Mouse (Mus musculus) midbrain, embryonic 15.5 days (tissue): ENCODE results near the gene Rptor. TPM values are rescaled to one million over a fixed set of nuclear protein-coding genes. Genes with fewer than 3 reads are reported as not detected.

Source experiments
- ATAC-seq: fragments of 200-750 bp; cut with Nextera tagmentation; replicated peaks from 2 replicates; pipeline ENCODE4 v1.8.0; 2017; ENCODE audit warnings: moderate TSS enrichment
- H3K27ac ChIP-seq: fragments of 300-500 bp; sonication (generic); 2 replicates; pipeline ENCODE4 v1.5.1; 2015; ENCODE audit warnings: mild to moderate bottlenecking, inconsistent platforms
- H3K27me3 ChIP-seq: fragments of 300-500 bp; sonication (generic); replicated peaks from 2 replicates; pipeline ENCODE4 v1.6.1; 2015; ENCODE audit warnings: inconsistent platforms
- H3K36me3 ChIP-seq: fragments of 300-500 bp; sonication (generic); replicated peaks from 2 replicates; pipeline ENCODE4 v1.6.1; 2015; ENCODE audit warnings: inconsistent platforms
- H3K4me1 ChIP-seq: fragments of 300-500 bp; sonication (generic); 2 replicates; pipeline ENCODE4 v1.6.1; 2015; ENCODE audit warnings: inconsistent platforms
- H3K4me2 ChIP-seq: fragments of 300-500 bp; sonication (generic); 2 replicates; pipeline ENCODE4 v1.6.1; 2015; ENCODE audit warnings: inconsistent platforms, mild to moderate bottlenecking, moderate library complexity
- H3K4me3 ChIP-seq: fragments of 300-500 bp; sonication (generic); 2 replicates; pipeline ENCODE4 v1.5.1; 2015; ENCODE audit warnings: mild to moderate bottlenecking, inconsistent platforms
- H3K9ac ChIP-seq: fragments of 300-500 bp; sonication (generic); 2 replicates; pipeline ENCODE4 v1.6.1; 2015; ENCODE audit warnings: mild to moderate bottlenecking, inconsistent platforms
- H3K9me3 ChIP-seq: fragments of 300-500 bp; sonication (generic); 2 replicates; pipeline ENCODE4 v1.6.1; 2016; ENCODE audit warnings: inconsistent platforms
- WGBS: fragments of 180-500 bp; shearing (Covaris S2); methylation state at CpG from one replicate; pipeline ENCODE4 v1.1.7; 2015; ENCODE audit warnings: mixed read lengths; 5-methylcytosine and 5-hydroxymethylcytosine counted together
- polyA plus RNA-seq: library from polyadenylated mRNA; unstranded; fragments of >200 nt; fragmentation: Nextera tagmentation; extraction: Ambion mirVana; gene quantifications from 2 replicates; pipeline ENCODE4 v1.2.1, GENCODE M21; 2015

Rptor gene
- polyA plus RNA-seq, 1 experiment from 2014 or later = 13.1 TPM

GRCm38 (mm10) chr11:119802947-119803346 lies 200.2 kb downstream of the Rptor start:
- H3K4me1 ChIP-seq = peaks cover 17% of the 10 kb centered on the region
- H3K36me3 ChIP-seq = no peaks in the 10 kb centered on the region
- WGBS = 48% methylated on average over 7 of the region's 7 CpGs
- no peaks in the 10 kb centered on the region for H3K27me3 ChIP-seq
- ATAC-seq = no peak
- H3K27ac ChIP-seq = no peak overlapping the region
- no peak overlapping the region for H3K4me3 ChIP-seq
- no peak overlapping the region for H3K9ac ChIP-seq
- no peaks in the 10 kb centered on the region for H3K9me3 ChIP-seq
- H3K4me2 ChIP-seq = no peak overlapping the region

GRCm38 (mm10) chr11:119804392-119804791 lies 201.7 kb downstream of the Rptor start:
- Histone ChIP-seq H3K4me3 (no peak overlapping the region), H3K9ac (no peak overlapping the region), H3K9me3 (no peaks in the 10 kb centered on the region), H3K27ac (no peak overlapping the region), H3K27me3 (no peaks in the 10 kb centered on the region), H3K36me3 (no peaks in the 10 kb centered on the region), H3K4me2 (no peak overlapping the region), H3K4me1 (peaks cover 17% of the 10 kb centered on the region)
- ATAC-seq = no peak
- 82% methylated on average over 3 of the region's 3 CpGs for WGBS

DNA sequence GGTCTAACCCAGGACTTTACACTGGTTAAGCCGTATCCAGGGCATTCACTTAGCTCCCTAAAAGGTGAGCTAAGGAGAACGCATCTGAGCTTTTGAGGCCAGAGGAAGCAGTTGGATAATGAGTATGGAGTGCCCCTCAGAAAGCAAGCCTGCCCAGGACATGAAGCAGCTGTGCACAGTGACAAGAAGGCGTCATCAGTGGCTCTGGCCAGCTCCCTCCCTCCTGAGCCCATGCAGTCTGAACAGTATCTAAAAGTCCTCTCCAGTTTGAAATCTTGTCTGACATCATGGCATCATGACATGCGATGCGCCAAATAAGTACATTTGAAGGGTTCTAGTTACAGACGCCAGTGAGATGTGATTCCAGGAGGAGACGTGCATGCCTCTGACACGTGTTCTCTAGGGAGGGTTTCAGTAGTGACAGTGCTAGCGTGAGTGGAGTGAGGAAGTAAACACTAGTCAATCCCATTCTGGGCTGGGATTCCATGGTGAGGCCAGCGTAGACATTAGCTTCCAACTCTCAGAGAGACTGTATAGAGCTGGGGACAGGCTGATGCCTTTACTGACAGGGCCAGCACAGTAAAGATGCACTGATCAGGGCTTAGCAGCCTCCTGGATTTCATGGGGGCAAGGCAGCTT lies 202.5 kb downstream of the Rptor start:
- Histone ChIP-seq H3K4me3 (no peak overlapping the region), H3K4me2 (no peak overlapping the region), H3K9me3 (no peaks in the 10 kb centered on the region), H3K9ac (no peak overlapping the region), H3K27me3 (no peaks in the 10 kb centered on the region), H3K4me1 (peaks cover 17% of the 10 kb centered on the region), H3K36me3 (no peaks in the 10 kb centered on the region), H3K27ac (no peak overlapping the region)
- ATAC-seq = no peak
- 90% methylated on average over 10 of the region's 10 CpGs for WGBS

- peak overlapping the region; percentile 64 for H3K27ac ChIP-seq
- 95% methylated on average over 8 of the region's 8 CpGs for WGBS
- H3K27me3 ChIP-seq = no peaks in the 10 kb centered on the region
- H3K9ac ChIP-seq = no peak overlapping the region
- no peaks in the 10 kb centered on the region for H3K36me3 ChIP-seq
- H3K4me3 ChIP-seq = no peak overlapping the region
- no peak overlapping the region for H3K4me2 ChIP-seq
- peaks cover 17% of the 10 kb centered on the region for H3K4me1 ChIP-seq
- ATAC-seq = no peak
- H3K9me3 ChIP-seq = no peaks in the 10 kb centered on the region
Observed at GRCm38 (mm10) chr11:119806539-119806938, 203.8 kb downstream of the Rptor start.

GRCm38 (mm10) chr11:119807431-119808031 lies 204.8 kb downstream of the Rptor start:
- Histone ChIP-seq H3K36me3 (no peaks in the 10 kb centered on the region), H3K4me3 (no peak overlapping the region), H3K4me1 (peaks cover 17% of the 10 kb centered on the region), H3K27ac (peak overlapping the region; percentile 64), H3K9ac (no peak overlapping the region), H3K27me3 (no peaks in the 10 kb centered on the region), H3K4me2 (no peak overlapping the region), H3K9me3 (no peaks in the 10 kb centered on the region)
- no peak for ATAC-seq
- WGBS = 66% methylated on average over 7 of the region's 7 CpGs

- Histone ChIP-seq H3K4me2 (no peak overlapping the region), H3K4me3 (no peak overlapping the region), H3K36me3 (no peaks in the 10 kb centered on the region), H3K27ac (no peak overlapping the region), H3K9ac (no peak overlapping the region), H3K27me3 (no peaks in the 10 kb centered on the region), H3K9me3 (no peaks in the 10 kb centered on the region), H3K4me1 (peaks cover 14% of the 10 kb centered on the region)
- no peak for ATAC-seq
- 92% methylated on average over 10 of the region's 10 CpGs for WGBS
Observed at GRCm38 (mm10) chr11:119808647-119809280, 206.1 kb downstream of the Rptor start.

GRCm38 (mm10) chr11:119809309-119809708 lies 206.6 kb downstream of the Rptor start:
- H3K4me1 ChIP-seq = peaks cover 13% of the 10 kb centered on the region
- no peak for ATAC-seq
- 79% methylated on average over 5 of the region's 5 CpGs for WGBS
- no peak overlapping the region for H3K4me2 ChIP-seq
- H3K36me3 ChIP-seq = no peaks in the 10 kb centered on the region
- no peak overlapping the region for H3K9ac ChIP-seq
- no peak overlapping the region for H3K4me3 ChIP-seq
- no peaks in the 10 kb centered on the region for H3K9me3 ChIP-seq
- no peak overlapping the region for H3K27ac ChIP-seq
- H3K27me3 ChIP-seq = no peaks in the 10 kb centered on the region

- Histone ChIP-seq H3K27ac (no peak overlapping the region), H3K4me1 (peaks cover 13% of the 10 kb centered on the region), H3K36me3 (no peaks in the 10 kb centered on the region), H3K9ac (no peak overlapping the region), H3K27me3 (no peaks in the 10 kb centered on the region), H3K9me3 (no peaks in the 10 kb centered on the region), H3K4me3 (no peak overlapping the region), H3K4me2 (no peak overlapping the region)
- no peak for ATAC-seq
- 79% methylated on average over 8 of the region's 8 CpGs for WGBS
Observed at GRCm38 (mm10) chr11:119811022-119811421, 208.3 kb downstream of the Rptor start.

GRCm38 (mm10) chr11:119811598-119811997 lies 208.9 kb downstream of the Rptor start:
- no peak for ATAC-seq

DNA sequence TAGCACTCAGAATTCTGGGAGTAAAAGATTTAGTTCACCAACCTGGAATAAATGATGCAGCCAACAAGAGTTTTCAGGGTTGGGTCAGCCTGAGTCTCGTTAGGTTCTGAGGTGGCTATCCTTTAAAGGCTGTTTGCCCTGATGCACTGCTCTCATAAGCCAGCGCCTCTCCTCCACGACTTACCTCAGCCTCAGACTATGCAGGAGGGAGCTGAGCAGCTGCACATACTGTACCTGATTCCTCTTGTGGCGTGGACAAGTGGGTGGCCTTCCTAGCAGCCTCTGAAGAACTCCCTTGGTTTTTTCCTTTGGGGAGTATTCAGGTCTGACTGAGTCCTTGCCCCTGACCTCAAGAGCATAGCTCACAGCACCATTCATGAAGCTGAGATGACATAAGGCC lies 209.4 kb downstream of the Rptor start:
- H3K36me3 ChIP-seq = 0 out of 2 replicates have a peak, but pooled peaks cover 2% of the 10 kb centered on the region
- no peak for ATAC-seq
- H3K9ac ChIP-seq = no peak overlapping the region
- 93% methylated on average over 4 of the region's 4 CpGs for WGBS
- no peak overlapping the region for H3K27ac ChIP-seq
- peaks cover 8% of the 10 kb centered on the region for H3K4me1 ChIP-seq
- no peak overlapping the region for H3K4me3 ChIP-seq
- H3K4me2 ChIP-seq = no peak overlapping the region
- no peaks in the 10 kb centered on the region for H3K9me3 ChIP-seq
- no peaks in the 10 kb centered on the region for H3K27me3 ChIP-seq

More at GRCm38 (mm10) chr11:119811598-119811997, 208.9 kb downstream of the Rptor start:
- H3K4me3 ChIP-seq = no peak overlapping the region
- H3K27me3 ChIP-seq = no peaks in the 10 kb centered on the region
- no peaks in the 10 kb centered on the region for H3K9me3 ChIP-seq
- WGBS = 96% methylated on average over 1 of the region's 1 CpGs
- no peak overlapping the region for H3K27ac ChIP-seq
- no peak overlapping the region for H3K4me2 ChIP-seq
- no peaks in the 10 kb centered on the region for H3K36me3 ChIP-seq
- H3K9ac ChIP-seq = no peak overlapping the region
- peaks cover 13% of the 10 kb centered on the region for H3K4me1 ChIP-seq

- 91% methylated on average over 7 of the region's 7 CpGs for WGBS
- Histone ChIP-seq H3K4me3 (no peak overlapping the region), H3K36me3 (0 out of 2 replicates have a peak, but pooled peaks cover 3% of the 10 kb centered on the region), H3K27me3 (no peaks in the 10 kb centered on the region), H3K9me3 (no peaks in the 10 kb centered on the region), H3K9ac (no peak overlapping the region), H3K4me1 (0 out of 2 replicates have a peak, but pooled peaks cover 2% of the 10 kb centered on the region), H3K27ac (no peak overlapping the region), H3K4me2 (no peak overlapping the region)
- ATAC-seq = no peak
Observed at GRCm38 (mm10) chr11:119814035-119814558, 211.4 kb downstream of the Rptor start.

DNA sequence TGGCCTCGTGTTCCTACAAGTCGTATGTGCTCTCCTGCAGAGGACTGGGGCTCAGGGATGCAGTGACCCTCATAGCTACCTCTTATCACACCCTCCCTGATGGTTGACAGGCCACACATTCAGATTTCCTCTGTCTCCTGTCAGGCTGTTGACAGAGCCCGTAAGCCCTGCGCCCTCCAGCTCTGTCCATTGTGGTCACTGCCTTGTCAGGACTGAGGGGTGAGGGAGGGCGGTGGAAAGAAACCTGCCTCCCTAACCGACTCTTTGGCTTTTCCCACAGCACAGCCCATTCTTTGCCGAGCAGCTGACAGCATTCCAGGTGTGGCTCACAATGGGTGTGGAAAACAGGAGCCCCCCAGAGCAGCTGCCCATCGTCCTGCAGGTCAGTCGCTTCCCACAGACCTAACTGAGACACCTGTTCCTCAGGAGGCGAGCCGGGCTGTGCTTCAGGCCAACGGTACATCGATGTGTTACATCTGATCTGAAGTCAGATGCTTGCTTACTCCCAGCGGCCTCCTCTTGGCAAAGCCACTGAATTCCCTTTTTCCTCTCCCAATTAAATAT lies 214.2 kb downstream of the Rptor start:
- H3K4me3 ChIP-seq = no peak overlapping the region
- H3K36me3 ChIP-seq = 0 out of 2 replicates have a peak, but pooled peaks cover 3% of the 10 kb centered on the region
- no peak overlapping the region for H3K4me2 ChIP-seq
- no peaks in the 10 kb centered on the region for H3K9me3 ChIP-seq
- ATAC-seq = no peak
- H3K9ac ChIP-seq = no peak overlapping the region
- no peak overlapping the region for H3K27ac ChIP-seq
- H3K27me3 ChIP-seq = no peaks in the 10 kb centered on the region
- 0 out of 2 replicates have a peak, but pooled peaks cover 2% of the 10 kb centered on the region for H3K4me1 ChIP-seq
- 85% methylated on average over 14 of the region's 14 CpGs for WGBS
